Mouse (Mus musculus): ENCODE data around the gene Usp22. TPM values are rescaled to one million over a fixed set of nuclear protein-coding genes. Genes with fewer than 3 reads are reported as not detected.
"Not testable (repeated sequence)": the region's sequence is repeated elsewhere in the genome, so short reads cannot be mapped to it uniquely, and the experiment has no call there.

The Usp22 gene
- total RNA-seq, 2 experiments from 2014 or later = 60.6 to 70.6 TPM

GRCm38 (mm10) chr11:61190776-61191175, 15.9 kb upstream of the Usp22 start:
- no peak for DNase-seq

GRCm38 (mm10) chr11:61183820-61184219, 9.0 kb upstream of the Usp22 start:
- DNase-seq = no peak

- no peak for DNase-seq
Observed at GRCm38 (mm10) chr11:61181624-61182023, 6.8 kb upstream of the Usp22 start.

- DNase-seq = no peak
Observed at GRCm38 (mm10) chr11:61180361-61180760, 5.5 kb upstream of the Usp22 start.

- no peak for DNase-seq
Observed at GRCm38 (mm10) chr11:61176321-61176720, 1.5 kb upstream of the Usp22 start.

- no peak for DNase-seq
Observed at GRCm38 (mm10) chr11:61175778-61176177, 923 bp upstream of the Usp22 start.

- peak; percentile 71 for DNase-seq
Observed at GRCm38 (mm10) chr11:61174291-61174820, 499 bp downstream of the Usp22 start.

GRCm38 (mm10) chr11:61173477-61173876, 1.4 kb downstream of the Usp22 start:
- DNase-seq = not testable (repeated sequence)

- no peak for DNase-seq
Observed at GRCm38 (mm10) chr11:61170184-61170583, 4.7 kb downstream of the Usp22 start.

GRCm38 (mm10) chr11:61164881-61165280, 10.0 kb downstream of the Usp22 start:
- no peak for DNase-seq

- no peak for DNase-seq
Observed at GRCm38 (mm10) chr11:61164366-61164765, 10.5 kb downstream of the Usp22 start.

- no peak for DNase-seq
Observed at GRCm38 (mm10) chr11:61163341-61163740, 11.5 kb downstream of the Usp22 start.

- DNase-seq = no peak
Observed at GRCm38 (mm10) chr11:61162776-61163175, 12.1 kb downstream of the Usp22 start.

GRCm38 (mm10) chr11:61161121-61161520, 13.7 kb downstream of the Usp22 start:
- DNase-seq = no peak

- DNase-seq = no peak
Observed at GRCm38 (mm10) chr11:61159796-61160732, 14.8 kb downstream of the Usp22 start.

- DNase-seq = no peak
Observed at GRCm38 (mm10) chr11:61158141-61158540, 16.7 kb downstream of the Usp22 start.

- DNase-seq = peak; percentile 65
Observed at GRCm38 (mm10) chr11:61155727-61156126, 19.1 kb downstream of the Usp22 start.

- no peak for DNase-seq
Observed at GRCm38 (mm10) chr11:61150233-61151001, 24.4 kb downstream of the Usp22 start.

- DNase-seq = peak; percentile 55
Observed at GRCm38 (mm10) chr11:61147300-61147683, 27.6 kb downstream of the Usp22 start.

GRCm38 (mm10) chr11:61146645-61147299, 28.1 kb downstream of the Usp22 start:
- DNase-seq = peak; percentile 64

- DNase-seq = no peak
Observed at GRCm38 (mm10) chr11:61145551-61145950, 29.3 kb downstream of the Usp22 start.
